Mouse (Mus musculus): Measurements from ENCODE around the gene Rfesd.

DNA sequence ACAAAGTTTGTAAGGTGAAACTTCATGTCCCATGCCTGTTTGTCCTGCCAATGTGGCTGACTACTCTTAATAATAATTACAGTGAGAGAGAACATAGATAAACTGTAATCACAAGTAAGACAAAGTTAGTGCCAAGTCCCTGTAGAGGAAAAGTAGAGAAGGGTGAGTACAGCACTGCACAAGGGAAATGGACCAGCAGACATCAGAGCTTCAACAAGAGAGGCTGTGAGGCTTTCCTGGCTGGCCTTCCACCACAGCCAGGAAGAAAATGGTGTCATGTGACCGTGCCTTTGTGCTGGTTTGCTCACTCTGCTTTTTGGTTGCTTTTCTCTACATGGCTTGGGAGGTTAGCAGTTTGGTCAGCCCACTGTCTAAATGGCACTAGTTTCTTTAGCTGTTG lies 42.9 kb downstream of the Rfesd start:
- no peak for TF ChIP-seq CTCF (IDR thresholded peaks at IDR 0.05; ENCODE audit: low read depth, low read length)
- no peak for TF ChIP-seq POLR2A (IDR thresholded peaks at IDR 0.05; ENCODE audit: borderline replicate concordance, low read depth, low read length)

All from bone marrow macrophage, adult 2 months (primary cell).